In genomic region chr19:60146451-60147190, GRCm38 (mm10) we compare ENCODE assay signal across 14 mouse cellular contexts.
DNase-seq lines count a peak whose midpoint lies in the region; ATAC-seq and TF ChIP-seq lines count a peak whose summit lies in the region.
"Had no signal": no experiment of that assay in that cellular context is flagged by ENCODE, and none has a peak within 500 bp of the region (broad histone marks: within the 10 kb centered on the region; RNA-seq: fewer than 3 reads in every experiment).

No protein-coding gene starts in this region.

- ATAC-seq in midbrain, embryonic 11.5 days (ENCODE audit: low FRiP score): no peak
- no peak for ATAC-seq in midbrain, postnatal 0 days (ENCODE audit: low FRiP score)
- ATAC-seq in forebrain, embryonic 11.5 days (replicated peaks; ENCODE audit: low FRiP score): peak; percentile 68
- no peak for ATAC-seq in midbrain, embryonic 14.5 days (ENCODE audit: low FRiP score, low TSS enrichment)
- ATAC-seq in inflammation-experienced regulatory T-cells, adult 6 months: no peak
- no peak for ATAC-seq in heart, embryonic 11.5 days (replicated peaks; ENCODE audit: insufficient number of reproducible peaks, low FRiP score, low TSS enrichment)

- 31% methylated on average over 10 of the region's 10 CpGs for WGBS in midbrain, embryonic 11.5 days
- WGBS in midbrain, postnatal 0 days: 34% methylated on average over 10 of the region's 10 CpGs
- 22% methylated on average over 10 of the region's 10 CpGs for WGBS in forebrain, embryonic 11.5 days
- WGBS in midbrain, embryonic 14.5 days: 29% methylated on average over 10 of the region's 10 CpGs
- WGBS in heart, embryonic 11.5 days (ENCODE audit: insufficient replicate concordance): 36% methylated on average over 10 of the region's 10 CpGs

- no peak for TF ChIP-seq CTCF in gastrocnemius, adult 2 months (IDR thresholded peaks at IDR 0.05)
- no peak for TF ChIP-seq CTCF in midbrain, postnatal 0 days (IDR thresholded peaks at IDR 0.05)

- no peaks in the 10 kb centered on the region for H3K36me3 ChIP-seq in midbrain, embryonic 11.5 days (ENCODE audit: control insufficient read depth, insufficient read depth, low read length)
- H3K36me3 ChIP-seq in midbrain, postnatal 0 days (ENCODE audit: insufficient read depth, low read length): no peaks in the 10 kb centered on the region
- no peaks in the 10 kb centered on the region for H3K36me3 ChIP-seq in forebrain, embryonic 11.5 days (ENCODE audit: control insufficient read depth, insufficient read depth, low read length)
- no peaks in the 10 kb centered on the region for H3K36me3 ChIP-seq in midbrain, embryonic 14.5 days (ENCODE audit: control insufficient read depth, insufficient read depth, low read length)
- no peaks in the 10 kb centered on the region for H3K36me3 ChIP-seq in heart, embryonic 11.5 days (ENCODE audit: control insufficient read depth, insufficient read depth, low read length)

- H3K9me3 ChIP-seq in midbrain, embryonic 11.5 days (ENCODE audit: control insufficient read depth, low read length): no peaks in the 10 kb centered on the region
- H3K9me3 ChIP-seq in midbrain, postnatal 0 days (ENCODE audit: low read length): no peaks in the 10 kb centered on the region
- H3K9me3 ChIP-seq in forebrain, embryonic 11.5 days (ENCODE audit: control insufficient read depth, low read length): no peaks in the 10 kb centered on the region
- no peaks in the 10 kb centered on the region for H3K9me3 ChIP-seq in midbrain, embryonic 14.5 days (ENCODE audit: control insufficient read depth, low read length)
- no peaks in the 10 kb centered on the region for H3K9me3 ChIP-seq in heart, embryonic 11.5 days (replicated peaks; ENCODE audit: control insufficient read depth, low read length)

- H3K4me1 ChIP-seq in midbrain, embryonic 11.5 days (ENCODE audit: control insufficient read depth, insufficient read depth, low read length): peaks cover 3% of the 10 kb centered on the region; the same call in 1 of the 2 replicates
- H3K4me1 ChIP-seq in midbrain, postnatal 0 days (ENCODE audit: insufficient read depth, low read length): no peaks in the 10 kb centered on the region
- peaks cover 7% of the 10 kb centered on the region for H3K4me1 ChIP-seq in forebrain, embryonic 11.5 days (replicated peaks; ENCODE audit: control insufficient read depth, insufficient read depth, low read length)
- H3K4me1 ChIP-seq in midbrain, embryonic 14.5 days (ENCODE audit: control insufficient read depth, insufficient read depth, low read length): peaks cover 6% of the 10 kb centered on the region; the same call in 1 of the 2 replicates
- H3K4me1 ChIP-seq in heart, embryonic 11.5 days (ENCODE audit: control insufficient read depth, insufficient read depth, low read length): no peaks in the 10 kb centered on the region

- no peak overlapping the region for H3K4me2 ChIP-seq in midbrain, embryonic 11.5 days
- H3K4me2 ChIP-seq in midbrain, postnatal 0 days (ENCODE audit: low read depth, low read length, poor library complexity, severe bottlenecking): no peak overlapping the region; the same call in 1 of the 2 replicates
- peak overlapping the region; percentile 34 for H3K4me2 ChIP-seq in forebrain, embryonic 11.5 days (ENCODE audit: low read depth, low read length, severe bottlenecking)
- H3K4me2 ChIP-seq in midbrain, embryonic 14.5 days (ENCODE audit: low read length): 0 out of 2 replicates have a peak overlapping the region, but pooled peaks have one; percentile 11
- no peak overlapping the region for H3K4me2 ChIP-seq in heart, embryonic 11.5 days

- intact Hi-C loops in gastrocnemius, adult 2 months (cut with DNase I): loop anchor here (10.0 kb wide), 1 partner anchor 202 kb away; the partner anchor contains the start of gene Rab11fip2

- no peak overlapping the region for H3K9ac ChIP-seq in midbrain, embryonic 11.5 days (ENCODE audit: low read length)
- no peak overlapping the region for H3K9ac ChIP-seq in midbrain, postnatal 0 days (replicated peaks; ENCODE audit: low read length, poor library complexity, severe bottlenecking)
- peak overlapping the region; percentile 33; the same call in 1 of the 2 replicates for H3K9ac ChIP-seq in forebrain, embryonic 11.5 days (ENCODE audit: low read length)
- H3K9ac ChIP-seq in midbrain, embryonic 14.5 days (replicated peaks; ENCODE audit: low read length): no peak overlapping the region
- no peak overlapping the region for H3K9ac ChIP-seq in heart, embryonic 11.5 days (ENCODE audit: low read depth, low read length)

- DNase-seq in gastrocnemius, adult 2 months: no peak
- DNase-seq in gastrocnemius, adult 18-20 months (ENCODE audit: low spot score): no peak
- peak; percentile 87 for DNase-seq in midbrain, embryonic 11.5 days (ENCODE audit: low spot score, missing footprints)
- no peak for DNase-seq in midbrain, postnatal 0 days (ENCODE audit: low spot score)
- DNase-seq in forebrain, embryonic 11.5 days (ENCODE audit: low spot score): peak; percentile 71
- peak; percentile 11 for DNase-seq in midbrain, embryonic 14.5 days
- DNase-seq: adrenal gland, postnatal 10 days; cerebellum, postnatal 10 days; layer of hippocampus, postnatal 36 days; lung, adult 18-20 months; thymus, postnatal 25 days had no signal

- peak overlapping the region; percentile 43; the same call in 1 of the 2 replicates for H3K27ac ChIP-seq in gastrocnemius, adult 2 months
- H3K27ac ChIP-seq in midbrain, embryonic 11.5 days (ENCODE audit: low read depth, low read length): no peak overlapping the region
- H3K27ac ChIP-seq in midbrain, postnatal 0 days (ENCODE audit: low read depth, low read length): no peak overlapping the region
- peak overlapping the region; percentile 77 for H3K27ac ChIP-seq in forebrain, embryonic 11.5 days (ENCODE audit: low read depth, low read length)
- H3K27ac ChIP-seq in midbrain, embryonic 14.5 days (replicated peaks; ENCODE audit: low read depth, low read length): no peak overlapping the region
- H3K27ac ChIP-seq in heart, embryonic 11.5 days (ENCODE audit: low read depth, low read length): no peak overlapping the region
- H3K27ac ChIP-seq: macrophage had no signal

- peaks cover 41% of the 10 kb centered on the region for H3K27me3 ChIP-seq in midbrain, embryonic 11.5 days (ENCODE audit: control insufficient read depth, insufficient read depth, low read length)
- peaks cover 56% of the 10 kb centered on the region for H3K27me3 ChIP-seq in midbrain, postnatal 0 days (ENCODE audit: insufficient read depth, low read length)
- peaks cover 4% of the 10 kb centered on the region for H3K27me3 ChIP-seq in forebrain, embryonic 11.5 days (ENCODE audit: control insufficient read depth, insufficient read depth, low read length)
- H3K27me3 ChIP-seq in midbrain, embryonic 14.5 days (ENCODE audit: control insufficient read depth, insufficient read depth, low read length): peaks cover 56% of the 10 kb centered on the region
- peaks cover 21% of the 10 kb centered on the region for H3K27me3 ChIP-seq in heart, embryonic 11.5 days (ENCODE audit: control insufficient read depth, insufficient read depth, low read length)

- H3K4me3 ChIP-seq in gastrocnemius, adult 2 months: peak overlapping the region; percentile 68
- H3K4me3 ChIP-seq in midbrain, embryonic 11.5 days (ENCODE audit: low read depth, low read length): no peak overlapping the region
- no peak overlapping the region for H3K4me3 ChIP-seq in midbrain, postnatal 0 days (ENCODE audit: low read depth, low read length)
- H3K4me3 ChIP-seq in forebrain, embryonic 11.5 days (ENCODE audit: low read depth, low read length): peak overlapping the region; percentile 35; the same call in 1 of the 2 replicates
- no peak overlapping the region for H3K4me3 ChIP-seq in midbrain, embryonic 14.5 days (replicated peaks; ENCODE audit: low read depth, low read length)
- H3K4me3 ChIP-seq in heart, embryonic 11.5 days (ENCODE audit: low read depth, low read length): no peak overlapping the region

Comparison
In these comparisons a context has a peak if more than half of its experiments do, and no peak if none do; other contexts are left out.
1. DNase-seq: peak in midbrain, embryonic 11.5 days (single experiment), forebrain, embryonic 11.5 days (single experiment) and midbrain, embryonic 14.5 days (single experiment); none in gastrocnemius, adult 2 months (single experiment), gastrocnemius, adult 18-20 months (single experiment) and midbrain, postnatal 0 days (single experiment).
2. H3K4me2 ChIP-seq: peak in forebrain, embryonic 11.5 days (single experiment) and midbrain, embryonic 14.5 days (single experiment); none in midbrain, embryonic 11.5 days (single experiment), midbrain, postnatal 0 days (single experiment) and heart, embryonic 11.5 days (single experiment).
3. H3K27ac ChIP-seq: peak in gastrocnemius, adult 2 months (single experiment) and forebrain, embryonic 11.5 days (single experiment); none in midbrain, embryonic 11.5 days (single experiment), midbrain, postnatal 0 days (single experiment), midbrain, embryonic 14.5 days (single experiment) and heart, embryonic 11.5 days (single experiment).
4. H3K4me3 ChIP-seq: peak in gastrocnemius, adult 2 months (single experiment) and forebrain, embryonic 11.5 days (single experiment); none in midbrain, embryonic 11.5 days (single experiment), midbrain, postnatal 0 days (single experiment), midbrain, embryonic 14.5 days (single experiment) and heart, embryonic 11.5 days (single experiment).